Mouse (Mus musculus): ENCODE data around the gene Prune1. TPM values are rescaled to one million over a fixed set of nuclear protein-coding genes. Genes with fewer than 3 reads are reported as not detected.

Prune1 gene
- 11.4 TPM for polyA plus RNA-seq (2014; fragmentation: Illumina TruSeq; extraction: RNeasy Lipid Tissue Mini Kit (QIAGEN cat#74804); ENCODE audit: insufficient read depth, low read depth, low replicate concordance)

GRCm38 (mm10) chr3:95281216-95282126 lies at the start of gene Prune1, which contains the start of gene Mindy1:
TSS of gene Prune1 (minus strand) at chr3:95282076.
TSS of gene Mindy1 (plus strand) at chr3:95281345.

GRCm38 (mm10) chr3:95314486-95315093 lies 32.7 kb upstream of the Prune1 start, which contains the start of gene Cers2:
TSS of gene Cers2 (plus strand) at chr3:95314791.

GRCm38 (mm10) chr3:95307100-95307499 lies 25.2 kb upstream of the Prune1 start, which contains the start of gene Anxa9:
TSS of gene Anxa9 (minus strand) at chr3:95307176.

GRCm38 (mm10) chr3:95250783-95251424 lies 31.0 kb downstream of the Prune1 start, which contains the start of gene Bnipl:
TSS of gene Bnipl (minus strand) at chr3:95251193.

GRCm38 (mm10) chr3:95241498-95241897 lies 40.4 kb downstream of the Prune1 start, which contains the start of gene Gm128:
TSS of gene Gm128 (minus strand) at chr3:95241598.

GRCm38 (mm10) chr3:95231298-95232221 lies 50.3 kb downstream of the Prune1 start, which contains the start of gene Mllt11:
TSS of gene Mllt11 (minus strand) at chr3:95232171.

GRCm38 (mm10) chr3:95228148-95228893 lies 53.6 kb downstream of the Prune1 start, which contains the start of gene Cdc42se1:
TSS of gene Cdc42se1 (plus strand) at chr3:95228732.

GRCm38 (mm10) chr3:95217255-95218134 lies 64.4 kb downstream of the Prune1 start, which contains the start of gene Gabpb2:
TSS of gene Gabpb2 (minus strand) at chr3:95217916.

Other genes with a start within 250 kb of the Prune1 start
- 120 TPM for gene Psmd4, start 239.5 kb downstream of the Prune1 start, polyA plus RNA-seq (2014; fragmentation: Illumina TruSeq; extraction: RNeasy Lipid Tissue Mini Kit (QIAGEN cat#74804); ENCODE audit: insufficient read depth, low read depth, low replicate concordance)
- 16.0 TPM for gene Pip5k1a, start 175.1 kb downstream of the Prune1 start, polyA plus RNA-seq (2014; fragmentation: Illumina TruSeq; extraction: RNeasy Lipid Tissue Mini Kit (QIAGEN cat#74804); ENCODE audit: insufficient read depth, low read depth, low replicate concordance)
- gene Vps72, start 171.1 kb downstream of the Prune1 start, polyA plus RNA-seq (2014; fragmentation: Illumina TruSeq; extraction: RNeasy Lipid Tissue Mini Kit (QIAGEN cat#74804); ENCODE audit: insufficient read depth, low read depth, low replicate concordance) = 33.7 TPM
- gene Tmod4, start 157.6 kb downstream of the Prune1 start, polyA plus RNA-seq (2014; fragmentation: Illumina TruSeq; extraction: RNeasy Lipid Tissue Mini Kit (QIAGEN cat#74804); ENCODE audit: insufficient read depth, low read depth, low replicate concordance) = 1.5 TPM
- gene Scnm1, start 148.1 kb downstream of the Prune1 start, polyA plus RNA-seq (2014; fragmentation: Illumina TruSeq; extraction: RNeasy Lipid Tissue Mini Kit (QIAGEN cat#74804); ENCODE audit: insufficient read depth, low read depth, low replicate concordance) = 42.6 TPM
- 8.4 TPM for gene Lysmd1, start 148.0 kb downstream of the Prune1 start, polyA plus RNA-seq (2014; fragmentation: Illumina TruSeq; extraction: RNeasy Lipid Tissue Mini Kit (QIAGEN cat#74804); ENCODE audit: insufficient read depth, low read depth, low replicate concordance)
- gene Tnfaip8l2, start 139.7 kb downstream of the Prune1 start, polyA plus RNA-seq (2014; fragmentation: Illumina TruSeq; extraction: RNeasy Lipid Tissue Mini Kit (QIAGEN cat#74804); ENCODE audit: insufficient read depth, low read depth, low replicate concordance) = 22.1 TPM
- gene Sema6c, start 121.6 kb downstream of the Prune1 start, polyA plus RNA-seq (2014; fragmentation: Illumina TruSeq; extraction: RNeasy Lipid Tissue Mini Kit (QIAGEN cat#74804); ENCODE audit: insufficient read depth, low read depth, low replicate concordance) = 2.1 TPM
- gene Gabpb2, start 64.2 kb downstream of the Prune1 start, polyA plus RNA-seq (2014; fragmentation: Illumina TruSeq; extraction: RNeasy Lipid Tissue Mini Kit (QIAGEN cat#74804); ENCODE audit: insufficient read depth, low read depth, low replicate concordance) = 6.1 TPM
- gene Cdc42se1, start 53.3 kb downstream of the Prune1 start, polyA plus RNA-seq (2014; fragmentation: Illumina TruSeq; extraction: RNeasy Lipid Tissue Mini Kit (QIAGEN cat#74804); ENCODE audit: insufficient read depth, low read depth, low replicate concordance) = 80.1 TPM
- 5.0 TPM for gene Mllt11, start 49.9 kb downstream of the Prune1 start, polyA plus RNA-seq (2014; fragmentation: Illumina TruSeq; extraction: RNeasy Lipid Tissue Mini Kit (QIAGEN cat#74804); ENCODE audit: insufficient read depth, low read depth, low replicate concordance)
- 0.84 TPM for gene Gm128, start 40.5 kb downstream of the Prune1 start, polyA plus RNA-seq (2014; fragmentation: Illumina TruSeq; extraction: RNeasy Lipid Tissue Mini Kit (QIAGEN cat#74804); ENCODE audit: insufficient read depth, low read depth, low replicate concordance)
- gene Bnipl, start 30.9 kb downstream of the Prune1 start, polyA plus RNA-seq (2014; fragmentation: Illumina TruSeq; extraction: RNeasy Lipid Tissue Mini Kit (QIAGEN cat#74804); ENCODE audit: insufficient read depth, low read depth, low replicate concordance) = 6.7 TPM
- 41.4 TPM for gene Mindy1, start 731 bp downstream of the Prune1 start, polyA plus RNA-seq (2014; fragmentation: Illumina TruSeq; extraction: RNeasy Lipid Tissue Mini Kit (QIAGEN cat#74804); ENCODE audit: insufficient read depth, low read depth, low replicate concordance)
- 4.2 TPM for gene Anxa9, start 25.1 kb upstream of the Prune1 start, polyA plus RNA-seq (2014; fragmentation: Illumina TruSeq; extraction: RNeasy Lipid Tissue Mini Kit (QIAGEN cat#74804); ENCODE audit: insufficient read depth, low read depth, low replicate concordance)
- 149 TPM for gene Cers2, start 32.7 kb upstream of the Prune1 start, polyA plus RNA-seq (2014; fragmentation: Illumina TruSeq; extraction: RNeasy Lipid Tissue Mini Kit (QIAGEN cat#74804); ENCODE audit: insufficient read depth, low read depth, low replicate concordance)
- gene Setdb1, start 75.1 kb upstream of the Prune1 start, polyA plus RNA-seq (2014; fragmentation: Illumina TruSeq; extraction: RNeasy Lipid Tissue Mini Kit (QIAGEN cat#74804); ENCODE audit: insufficient read depth, low read depth, low replicate concordance) = 9.2 TPM
- gene 4930558C23Rik, start 120.8 kb upstream of the Prune1 start, polyA plus RNA-seq (2014; fragmentation: Illumina TruSeq; extraction: RNeasy Lipid Tissue Mini Kit (QIAGEN cat#74804); ENCODE audit: insufficient read depth, low read depth, low replicate concordance) = not detected
- gene Arnt, start 152.3 kb upstream of the Prune1 start, polyA plus RNA-seq (2014; fragmentation: Illumina TruSeq; extraction: RNeasy Lipid Tissue Mini Kit (QIAGEN cat#74804); ENCODE audit: insufficient read depth, low read depth, low replicate concordance) = 15.8 TPM
- 22.5 TPM for gene Ctsk, start 217.2 kb upstream of the Prune1 start, polyA plus RNA-seq (2014; fragmentation: Illumina TruSeq; extraction: RNeasy Lipid Tissue Mini Kit (QIAGEN cat#74804); ENCODE audit: insufficient read depth, low read depth, low replicate concordance)
- 277 TPM for gene Ctss, start 244.7 kb upstream of the Prune1 start, polyA plus RNA-seq (2014; fragmentation: Illumina TruSeq; extraction: RNeasy Lipid Tissue Mini Kit (QIAGEN cat#74804); ENCODE audit: insufficient read depth, low read depth, low replicate concordance)

Measured in lung, adult 10 weeks (tissue).